Mouse (Mus musculus): Measurements from ENCODE around the gene Ptch1. TPM values are rescaled to one million over a fixed set of nuclear protein-coding genes. Genes with fewer than 3 reads are reported as not detected.

Ptch1 gene
- total and polyA plus RNA-seq, 3 experiments, result 7.5 to 79.0 (median 23.4) TPM

DNA sequence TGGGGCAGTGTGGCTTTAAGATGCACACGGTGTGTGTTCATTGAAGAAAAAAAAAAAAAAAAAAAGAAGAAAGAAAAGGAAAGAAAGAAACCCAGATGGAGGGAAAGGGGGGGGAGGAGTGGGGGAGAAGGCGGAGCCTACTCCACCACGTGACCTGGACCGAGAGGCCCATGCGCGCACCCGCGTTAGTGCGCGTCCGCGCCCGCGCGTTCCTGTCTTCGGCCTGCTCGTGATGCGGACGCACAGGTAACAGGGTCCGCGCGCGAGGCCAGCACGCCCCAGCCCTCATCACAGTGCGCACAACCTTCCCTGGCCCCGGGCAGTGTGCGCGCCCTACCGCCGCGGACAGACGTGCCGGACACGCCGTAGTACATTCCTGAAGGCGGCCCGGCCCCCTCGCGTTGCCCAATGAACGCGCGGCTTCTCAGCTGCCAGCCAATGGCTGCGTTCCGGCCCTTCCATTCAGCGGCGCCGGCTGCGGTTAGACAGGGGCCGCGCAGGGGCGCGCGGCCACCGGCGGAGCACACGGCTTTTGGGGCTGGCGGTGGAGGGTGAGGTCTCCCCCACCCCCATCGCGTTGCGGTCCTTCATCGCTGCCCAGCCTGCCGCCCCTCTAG, 5.6 kb downstream of the Ptch1 start (continued):
- peak; percentile 79 to 87 for TF ChIP-seq POLR2A (IDR thresholded peaks at IDR 0.05; ENCODE audit: control insufficient read depth in 1 of 2, insufficient read depth in 1 of 2, low read depth in 1 of 2, low read length in 2 of 2, poor library complexity in 1 of 2)
- 0 out of 2 replicates have a peak, but pooled peaks have one; percentile 27 for TF ChIP-seq ZMIZ1 (IDR thresholded peaks at IDR 0.05; ENCODE audit: low read depth, low read length)
- TF ChIP-seq ETS1 (IDR thresholded peaks at IDR 0.05; ENCODE audit: low read depth, low read length), result peak; percentile 51; the same call in 1 of the 2 replicates
- TF ChIP-seq MEF2A (IDR thresholded peaks at IDR 0.05; ENCODE audit: extremely low read depth, insufficient replicate concordance, low read depth, low read length, poor library complexity, severe bottlenecking), result no peak
- no peak; a peak in 1 of 4 replicates for TF ChIP-seq EP300 (IDR thresholded peaks at IDR 0.05; ENCODE audit: low read depth in 1 of 2, low read length in 2 of 2)
- peak; percentile 31 for TF ChIP-seq TBP (IDR thresholded peaks at IDR 0.05; ENCODE audit: low read depth, low read length)
- no peak for TF ChIP-seq MAFK (IDR thresholded peaks at IDR 0.05; ENCODE audit: borderline replicate concordance, low read depth, low read length)
- 0 out of 2 replicates have a peak, but pooled peaks have one; percentile 70 for TF ChIP-seq UBTF (IDR thresholded peaks at IDR 0.05; ENCODE audit: borderline replicate concordance, insufficient read depth, low read depth, low read length)
- TF ChIP-seq MAZ (IDR thresholded peaks at IDR 0.05; ENCODE audit: low read depth, low read length), result no peak
- no peak for TF ChIP-seq POLR2AphosphoS5 (IDR thresholded peaks at IDR 0.05; ENCODE audit: borderline replicate concordance, low read depth, low read length)
- TF ChIP-seq MXI1 (IDR thresholded peaks at IDR 0.05; ENCODE audit: low read depth, low read length), result peak; percentile 39; the same call in 1 of the 2 replicates
- TF ChIP-seq KAT2A (conservative IDR thresholded peaks at IDR 0.05; ENCODE audit: low read depth, low read length), result no peak
- TF ChIP-seq SIN3A (IDR thresholded peaks at IDR 0.05; ENCODE audit: low read length), result peak; percentile 63
- no peak for TF ChIP-seq ELF1 (IDR thresholded peaks at IDR 0.05; ENCODE audit: low read depth, low read length)

- DNase-seq (ENCODE audit: low read depth, low spot score), result peak; percentile 95
- H3K9me3 ChIP-seq (replicated peaks; ENCODE audit: insufficient read depth, low read length), result no peaks in the 10 kb centered on the region
- TF ChIP-seq HCFC1 (IDR thresholded peaks at IDR 0.05; ENCODE audit: low read depth, low read length), result peak; percentile 62; the same call in 1 of the 2 replicates
- TF ChIP-seq POLR2AphosphoS2 (IDR thresholded peaks at IDR 0.05; ENCODE audit: low read length), result 0 out of 2 replicates have a peak, but pooled peaks have one; percentile 34
- TF ChIP-seq NRF1 (IDR thresholded peaks at IDR 0.05; ENCODE audit: insufficient read depth, low read depth, low read length, poor library complexity, severe bottlenecking), result peak; percentile 37; the same call in 1 of the 2 replicates
- no peak for TF ChIP-seq ZMIZ1 (IDR thresholded peaks at IDR 0.05; ENCODE audit: low read depth, low read length)
- no peak; the same call in 1 of the 2 replicates for TF ChIP-seq ETS1 (IDR thresholded peaks at IDR 0.05; ENCODE audit: low read depth, low read length)
- TF ChIP-seq RCOR1 (IDR thresholded peaks at IDR 0.05; ENCODE audit: low read depth, low read length), result peak; percentile 15; the same call in 1 of the 2 replicates
- TF ChIP-seq CHD1 (IDR thresholded peaks at IDR 0.05; ENCODE audit: low read depth, low read length), result no peak
- TF ChIP-seq POLR2AphosphoS5 (IDR thresholded peaks at IDR 0.05; ENCODE audit: borderline replicate concordance, low read depth, low read length), result no peak
- peak; percentile 75 for TF ChIP-seq ZNF384 (IDR thresholded peaks at IDR 0.05; ENCODE audit: low read depth, low read length)
- peak; percentile 86 for TF ChIP-seq MAZ (IDR thresholded peaks at IDR 0.05; ENCODE audit: low read depth, low read length)
- TF ChIP-seq USF1 (IDR thresholded peaks at IDR 0.05; ENCODE audit: low read depth, low read length), result peak; percentile 80
- peak; percentile 89 for TF ChIP-seq SIN3A (IDR thresholded peaks at IDR 0.05; ENCODE audit: low read length)
- TF ChIP-seq NELFE (IDR thresholded peaks at IDR 0.05; ENCODE audit: low read depth, low read length), result peak; percentile 47
- 0 out of 2 replicates have a peak, but pooled peaks have one; percentile 35 for TF ChIP-seq TBP (IDR thresholded peaks at IDR 0.05; ENCODE audit: low read depth, low read length)
- peak; percentile 47 to 50; a peak in 3 of 4 replicates for TF ChIP-seq POLR2A (IDR thresholded peaks at IDR 0.05; ENCODE audit: control insufficient read depth in 1 of 2, insufficient read depth in 1 of 2, low read depth in 1 of 2, low read length in 2 of 2, poor library complexity in 1 of 2)
- TF ChIP-seq USF2 (IDR thresholded peaks at IDR 0.05; ENCODE audit: borderline replicate concordance in 1 of 2, insufficient read depth in 1 of 2, low read depth in 1 of 2, low read length in 2 of 2), result no peak
- TF ChIP-seq TCF12 (IDR thresholded peaks at IDR 0.05; ENCODE audit: low read depth, low read length), result peak; percentile 40; the same call in 1 of the 2 replicates
- 0 out of 2 replicates have a peak, but pooled peaks have one; percentile 5 for TF ChIP-seq ELF1 (IDR thresholded peaks at IDR 0.05; ENCODE audit: low read depth, low read length)
- TF ChIP-seq E2F4 (IDR thresholded peaks at IDR 0.05; ENCODE audit: borderline replicate concordance, low read depth, low read length), result peak; percentile 44; the same call in 1 of the 2 replicates
- H3K79me2 ChIP-seq (ENCODE audit: control insufficient read depth, insufficient read depth, low read length, poor library complexity), result peaks cover 44% of the 10 kb centered on the region
- no peaks in the 10 kb centered on the region for H3K27me3 ChIP-seq (ENCODE audit: control insufficient read depth in 1 of 2, insufficient read depth in 2 of 2, low read length in 2 of 2)
- peaks cover 0 to 16% of the 10 kb centered on the region in 2 experiments; a peak in 2 of 4 replicates for H3K36me3 ChIP-seq (ENCODE audit: control insufficient read depth in 1 of 2, insufficient read depth in 2 of 2, low read length in 2 of 2)
- peak overlapping the region; percentile 63 to 90 for H3K4me3 ChIP-seq (ENCODE audit: control insufficient read depth in 1 of 2, insufficient read depth in 1 of 2, low read depth in 2 of 2, low read length in 2 of 2)
- peak overlapping the region; percentile 97 for H3K9ac ChIP-seq (ENCODE audit: control insufficient read depth, low read depth, low read length, poor library complexity, severe bottlenecking)
- H3K4me1 ChIP-seq (ENCODE audit: control insufficient read depth in 1 of 2, insufficient read depth in 2 of 2, low read length in 2 of 2), result peaks cover 3 to 13% of the 10 kb centered on the region in 2 experiments
- peak overlapping the region; percentile 93 for H3K27ac ChIP-seq (ENCODE audit: control insufficient read depth, low read depth, low read length)
Measured at GRCm38 (mm10) chr13:63566018-63567015, 7.1 kb downstream of the Ptch1 start.
